Mouse (Mus musculus) midbrain, embryonic 13.5 days (tissue): ENCODE results near the gene Tmem120b. TPM values are rescaled to one million over a fixed set of nuclear protein-coding genes. Genes with fewer than 3 reads are reported as not detected.
"Not testable (repeated sequence)": the region's sequence is repeated elsewhere in the genome, so short reads cannot be mapped to it uniquely, and the experiment has no call there.

ENCODE experiments used
- ATAC-seq: fragments of 200-750 bp; cut with Nextera tagmentation; 2 replicates; pipeline ENCODE4 v1.8.0; 2017; ENCODE audit warnings: mild to moderate bottlenecking, moderate TSS enrichment, moderate library complexity
- H3K27ac ChIP-seq: fragments of 300-500 bp; sonication (generic); 2 replicates; pipeline ENCODE4 v1.5.1; 2015; ENCODE audit warnings: inconsistent platforms, mild to moderate bottlenecking, moderate library complexity
- H3K27me3 ChIP-seq: fragments of 300-500 bp; sonication (generic); 2 replicates; pipeline ENCODE4 v1.6.1; 2015; ENCODE audit warnings: mild to moderate bottlenecking, inconsistent platforms
- H3K36me3 ChIP-seq: fragments of 300-500 bp; sonication (generic); 2 replicates; pipeline ENCODE4 v1.6.1; 2015; ENCODE audit warnings: mild to moderate bottlenecking, inconsistent platforms
- H3K4me1 ChIP-seq: fragments of 300-500 bp; sonication (generic); replicated peaks from 2 replicates; pipeline ENCODE4 v1.6.1; 2015; ENCODE audit warnings: inconsistent platforms
- H3K4me2 ChIP-seq: fragments of 300-500 bp; sonication (generic); replicated peaks from 2 replicates; pipeline ENCODE4 v1.6.1; 2015; ENCODE audit warnings: moderate library complexity, mild to moderate bottlenecking, inconsistent platforms
- H3K4me3 ChIP-seq: fragments of 300-500 bp; sonication (generic); replicated peaks from 2 replicates; pipeline ENCODE4 v1.5.1; 2015; ENCODE audit warnings: mild to moderate bottlenecking, inconsistent platforms
- H3K9ac ChIP-seq: fragments of 300-500 bp; sonication (generic); replicated peaks from 2 replicates; pipeline ENCODE4 v1.6.1; 2015; ENCODE audit warnings: mild to moderate bottlenecking, inconsistent platforms
- H3K9me3 ChIP-seq: fragments of 300-500 bp; sonication (generic); 2 replicates; pipeline ENCODE4 v1.6.1; 2016; ENCODE audit warnings: mild to moderate bottlenecking, inconsistent platforms
- WGBS: fragments of 180-500 bp; shearing (Covaris S2); methylation state at CpG from one replicate; pipeline ENCODE4 v1.1.7; 2015; 5-methylcytosine and 5-hydroxymethylcytosine counted together
- polyA plus RNA-seq: library from polyadenylated mRNA; unstranded; fragments of >200 nt; fragmentation: Nextera tagmentation; extraction: Ambion mirVana; gene quantifications from 2 replicates; pipeline ENCODE4 v1.2.1, GENCODE M21; 2015

Tmem120b gene
- polyA plus RNA-seq, 1 experiment from 2014 or later: 12.8 TPM

GRCm38 (mm10) chr5:123057366-123058250 is 10.6 kb upstream of the Tmem120b start:
- Histone ChIP-seq H3K4me1 (no peaks in the 10 kb centered on the region), H3K27ac (0 out of 2 replicates have a peak overlapping the region, but pooled peaks have one; percentile 68), H3K9ac (peak overlapping the region; percentile 40), H3K27me3 (no peaks in the 10 kb centered on the region), H3K9me3 (no peaks in the 10 kb centered on the region), H3K4me3 (peak overlapping the region; percentile 42), H3K4me2 (peak overlapping the region; percentile 49), H3K36me3 (no peaks in the 10 kb centered on the region)
- 8% methylated on average over 48 of the region's 48 CpGs for WGBS
- ATAC-seq: peak; percentile 94

- Histone ChIP-seq H3K4me1 (no peaks in the 10 kb centered on the region), H3K36me3 (no peaks in the 10 kb centered on the region), H3K4me3 (peak overlapping the region; percentile 42), H3K4me2 (peak overlapping the region; percentile 49), H3K9me3 (no peaks in the 10 kb centered on the region), H3K9ac (peak overlapping the region; percentile 40), H3K27me3 (no peaks in the 10 kb centered on the region), H3K27ac (peak overlapping the region; percentile 62; the same call in 1 of the 2 replicates)
- peak; percentile 41; the same call in 1 of the 2 replicates for ATAC-seq
- WGBS: 47% methylated on average over 16 of the region's 16 CpGs
Measured at GRCm38 (mm10) chr5:123058251-123059102, 9.7 kb upstream of the Tmem120b start.

GRCm38 (mm10) chr5:123059757-123060520 is 8.3 kb upstream of the Tmem120b start:
- 46% methylated on average over 14 of the region's 14 CpGs for WGBS
- no peak overlapping the region for H3K4me3 ChIP-seq
- H3K9me3 ChIP-seq: no peaks in the 10 kb centered on the region
- ATAC-seq: no peak
- no peaks in the 10 kb centered on the region for H3K27me3 ChIP-seq
- no peaks in the 10 kb centered on the region for H3K4me1 ChIP-seq
- H3K9ac ChIP-seq: no peak overlapping the region
- no peak overlapping the region for H3K27ac ChIP-seq
- no peak overlapping the region for H3K4me2 ChIP-seq
- H3K36me3 ChIP-seq: no peaks in the 10 kb centered on the region

GRCm38 (mm10) chr5:123060706-123061401 is 7.4 kb upstream of the Tmem120b start:
- no peak overlapping the region for H3K9ac ChIP-seq
- WGBS: 85% methylated on average over 9 of the region's 9 CpGs
- ATAC-seq: no peak

GRCm38 (mm10) chr5:123061402-123061749 is 6.8 kb upstream of the Tmem120b start:
- WGBS: 81% methylated on average over 6 of the region's 6 CpGs
- H3K9ac ChIP-seq, H3K27me3 ChIP-seq, H3K4me3 ChIP-seq, H3K4me1 ChIP-seq, H3K4me2 ChIP-seq, ATAC-seq, H3K9me3 ChIP-seq, H3K27ac ChIP-seq, H3K36me3 ChIP-seq: not testable (repeated sequence)

More at GRCm38 (mm10) chr5:123060706-123061401, 7.4 kb upstream of the Tmem120b start:
- H3K36me3 ChIP-seq: no peaks in the 10 kb centered on the region
- no peaks in the 10 kb centered on the region for H3K27me3 ChIP-seq
- H3K4me1 ChIP-seq: no peaks in the 10 kb centered on the region
- H3K9me3 ChIP-seq: no peaks in the 10 kb centered on the region
- no peak overlapping the region for H3K4me3 ChIP-seq
- no peak overlapping the region for H3K4me2 ChIP-seq
- no peak overlapping the region for H3K27ac ChIP-seq

GRCm38 (mm10) chr5:123063141-123063540 is 5.1 kb upstream of the Tmem120b start:
- H3K9me3 ChIP-seq: no peaks in the 10 kb centered on the region
- no peak overlapping the region for H3K27ac ChIP-seq
- no peak for ATAC-seq
- H3K9ac ChIP-seq: no peak overlapping the region
- H3K4me3 ChIP-seq: no peak overlapping the region
- no peaks in the 10 kb centered on the region for H3K27me3 ChIP-seq
- H3K36me3 ChIP-seq: no peaks in the 10 kb centered on the region
- WGBS: 92% methylated on average over 3 of the region's 3 CpGs
- H3K4me1 ChIP-seq: no peaks in the 10 kb centered on the region
- no peak overlapping the region for H3K4me2 ChIP-seq

GRCm38 (mm10) chr5:123064207-123064606 is 4.0 kb upstream of the Tmem120b start:
- WGBS: 28% methylated on average over 6 of the region's 6 CpGs
- no peak overlapping the region for H3K27ac ChIP-seq
- ATAC-seq: no peak
- no peaks in the 10 kb centered on the region for H3K4me1 ChIP-seq
- H3K27me3 ChIP-seq: no peaks in the 10 kb centered on the region
- no peak overlapping the region for H3K9ac ChIP-seq
- no peaks in the 10 kb centered on the region for H3K36me3 ChIP-seq
- H3K4me3 ChIP-seq: no peak overlapping the region
- no peak overlapping the region for H3K4me2 ChIP-seq
- H3K9me3 ChIP-seq: no peaks in the 10 kb centered on the region

- Histone ChIP-seq H3K4me1 (no peaks in the 10 kb centered on the region), H3K9ac (no peak overlapping the region), H3K4me3 (no peak overlapping the region), H3K36me3 (no peaks in the 10 kb centered on the region), H3K27ac (no peak overlapping the region), H3K9me3 (no peaks in the 10 kb centered on the region), H3K27me3 (no peaks in the 10 kb centered on the region), H3K4me2 (no peak overlapping the region)
- ATAC-seq: no peak
- 37% methylated on average over 6 of the region's 6 CpGs for WGBS
Measured at GRCm38 (mm10) chr5:123067395-123067995, 720 bp upstream of the Tmem120b start.

GRCm38 (mm10) chr5:123068714-123069113 is 499 bp downstream of the Tmem120b start:
- ATAC-seq: no peak
- 87% methylated on average over 2 of the region's 2 CpGs for WGBS
- H3K4me2 ChIP-seq: no peak overlapping the region
- no peak overlapping the region for H3K27ac ChIP-seq
- H3K4me1 ChIP-seq: no peaks in the 10 kb centered on the region
- no peaks in the 10 kb centered on the region for H3K27me3 ChIP-seq
- H3K36me3 ChIP-seq: no peaks in the 10 kb centered on the region
- H3K9ac ChIP-seq: no peak overlapping the region
- H3K4me3 ChIP-seq: no peak overlapping the region
- no peaks in the 10 kb centered on the region for H3K9me3 ChIP-seq

GRCm38 (mm10) chr5:123075576-123076418 is 7.6 kb downstream of the Tmem120b start:
- peak; percentile 87 for ATAC-seq
- WGBS: 8% methylated on average over 44 of the region's 45 CpGs
- Histone ChIP-seq H3K27ac (peak overlapping the region; percentile 71), H3K36me3 (no peaks in the 10 kb centered on the region), H3K9ac (peak overlapping the region; percentile 82), H3K4me3 (peak overlapping the region; percentile 73), H3K4me1 (peaks cover 21% of the 10 kb centered on the region), H3K27me3 (peaks cover 7% of the 10 kb centered on the region; the same call in 1 of the 2 replicates), H3K9me3 (no peaks in the 10 kb centered on the region), H3K4me2 (peak overlapping the region; percentile 97)
